Mouse (Mus musculus) megakaryocyte, adult 5-6 weeks (primary cell): ENCODE results near the gene Golga2. TPM values are rescaled to one million over a fixed set of nuclear protein-coding genes. Genes with fewer than 3 reads are reported as not detected.
"Not testable (repeated sequence)": the region's sequence is repeated elsewhere in the genome, so short reads cannot be mapped to it uniquely, and the experiment has no call there.

Source experiments
- ATAC-seq: 2 replicates; pipeline ENCODE4 v1.8.0; 2016; ENCODE audit warnings: mild to moderate bottlenecking, inconsistent platforms; ENCODE audit not compliant: poor library complexity, severe bottlenecking
- total RNA-seq, 2 experiments: library from RNA; stranded (forward) in 1 of 2; stranded (reverse) in 1 of 2; fragments of 153-499, 151-499 nt in 1 of 2; fragments of 221-1000, 200-1000 nt in 1 of 2; gene quantifications; 2 replicates each; pipeline versions ENCODE4 v1.2.3 to v1.2.4; 2015 to 2017

The Golga2 gene
- total RNA-seq, 2 experiments from 2014 or later = 9.7 to 51.1 TPM

- ATAC-seq = 0 out of 2 replicates have a peak, but pooled peaks have one; percentile 2
These were observed 1.3 kb downstream of the Golga2 start for GRCm38 (mm10) chr2:32288371-32288931.

- no peak for ATAC-seq
These were observed 2.4 kb downstream of the Golga2 start for GRCm38 (mm10) chr2:32289578-32289977.

- ATAC-seq = no peak
These were observed 7.2 kb downstream of the Golga2 start for GRCm38 (mm10) chr2:32294348-32294747.

GRCm38 (mm10) chr2:32295285-32295684 lies 8.1 kb downstream of the Golga2 start:
- no peak for ATAC-seq

- ATAC-seq = not testable (repeated sequence)
These were observed 8.7 kb downstream of the Golga2 start for GRCm38 (mm10) chr2:32295842-32296241.

GRCm38 (mm10) chr2:32299469-32299868 lies 12.3 kb downstream of the Golga2 start:
- no peak for ATAC-seq

- no peak for ATAC-seq
These were observed 15.8 kb downstream of the Golga2 start for GRCm38 (mm10) chr2:32302952-32303351.

- ATAC-seq = no peak
These were observed 17.1 kb downstream of the Golga2 start for GRCm38 (mm10) chr2:32304145-32304832.

GRCm38 (mm10) chr2:32305668-32306067 lies 18.5 kb downstream of the Golga2 start:
- ATAC-seq = no peak

- ATAC-seq = no peak
These were observed 19.0 kb downstream of the Golga2 start for GRCm38 (mm10) chr2:32306176-32306575.

GRCm38 (mm10) chr2:32307247-32307798 lies 20.1 kb downstream of the Golga2 start:
- no peak for ATAC-seq

- ATAC-seq = 0 out of 2 replicates have a peak, but pooled peaks have one; percentile 29
These were observed 21.0 kb downstream of the Golga2 start for GRCm38 (mm10) chr2:32307941-32308760.

- no peak for ATAC-seq
These were observed 21.8 kb downstream of the Golga2 start for GRCm38 (mm10) chr2:32308870-32309568.

GRCm38 (mm10) chr2:32310096-32310845 lies 23.1 kb downstream of the Golga2 start:
- ATAC-seq = no peak

GRCm38 (mm10) chr2:32311443-32312317 lies 24.5 kb downstream of the Golga2 start:
- no peak for ATAC-seq

GRCm38 (mm10) chr2:32312318-32312964 lies 25.3 kb downstream of the Golga2 start:
- ATAC-seq = peak; percentile 85

- ATAC-seq = no peak
These were observed 27.6 kb downstream of the Golga2 start for GRCm38 (mm10) chr2:32314831-32315230.

GRCm38 (mm10) chr2:32315751-32316150 lies 28.6 kb downstream of the Golga2 start:
- no peak for ATAC-seq
